Mouse (Mus musculus) intestine, postnatal 0 days (tissue): Measurements from ENCODE around the gene Lrch4. TPM values are rescaled to one million over a fixed set of nuclear protein-coding genes. Genes with fewer than 3 reads are reported as not detected.

Source experiments
- ATAC-seq: fragments of 200-750 bp; cut with Nextera tagmentation; 2 replicates; pipeline ENCODE4 v1.8.0; 2017; ENCODE audit warnings: mild to moderate bottlenecking, moderate TSS enrichment, moderate library complexity
- H3K27ac ChIP-seq: fragments of 300-500 bp; sonication (generic); 2 replicates; pipeline ENCODE4 v1.5.1; 2014; ENCODE audit warnings: mild to moderate bottlenecking, low read depth, low read length, moderate library complexity
- H3K27me3 ChIP-seq: fragments of 300-500 bp; sonication (generic); replicated peaks from 2 replicates; pipeline ENCODE4 v1.6.1; 2014; ENCODE audit warnings: low read length, mixed read lengths; ENCODE audit not compliant: control insufficient read depth, insufficient read depth
- H3K36me3 ChIP-seq: fragments of 300-500 bp; sonication (generic); 2 replicates; pipeline ENCODE4 v1.6.1; 2014; ENCODE audit warnings: mild to moderate bottlenecking, moderate library complexity; ENCODE audit not compliant: control insufficient read depth, insufficient read depth
- H3K4me1 ChIP-seq: fragments of 300-500 bp; sonication (generic); replicated peaks from 2 replicates; pipeline ENCODE4 v1.6.1; 2014; ENCODE audit warnings: antibody characterized with exemption, low read length, mixed read lengths; ENCODE audit not compliant: control insufficient read depth, insufficient read depth
- H3K4me2 ChIP-seq: fragments of 300-500 bp; sonication (generic); replicated peaks from 2 replicates; pipeline ENCODE4 v1.6.1; 2014; ENCODE audit warnings: low read depth, mild to moderate bottlenecking, moderate library complexity
- H3K4me3 ChIP-seq: fragments of 300-500 bp; sonication (generic); 2 replicates; pipeline ENCODE4 v1.5.1; 2014; ENCODE audit warnings: low read depth, low read length
- H3K9ac ChIP-seq: fragments of 300-500 bp; sonication (generic); 2 replicates; pipeline ENCODE4 v1.6.1; 2014; ENCODE audit warnings: mild to moderate bottlenecking, low read depth, low read length
- H3K9me3 ChIP-seq: fragments of 300-500 bp; sonication (generic); 2 replicates; pipeline ENCODE4 v1.6.1; 2016; ENCODE audit warnings: mixed run types; ENCODE audit not compliant: control insufficient read depth
- CTCF ChIP-seq: sonication (generic); IDR thresholded peaks from 2 replicates; pipeline ENCODE4 v1.5.1; 2016; ENCODE audit warnings: low read depth, mild to moderate bottlenecking, control low read depth, antibody characterized with exemption, moderate library complexity
- WGBS: fragments of 180-500 bp; shearing (Covaris S2); extraction: QIAGEN DNeasy Blood & Tissue Kit; methylation state at CpG from one replicate; pipeline ENCODE4 v1.1.7; 2014; 5-methylcytosine and 5-hydroxymethylcytosine counted together
- polyA plus RNA-seq: library from polyadenylated mRNA; unstranded; fragments of >200 nt; fragmentation: Nextera tagmentation; extraction: Ambion mirVana; gene quantifications from 2 replicates; pipeline ENCODE4 v1.2.1, GENCODE M21; 2015

Gene Lrch4
- polyA plus RNA-seq, 1 experiment from 2014 or later = 31.5 TPM

- 47% methylated on average over 4 of the region's 4 CpGs for WGBS
- no peak for TF ChIP-seq CTCF
- Histone ChIP-seq H3K27me3 (no peaks in the 10 kb centered on the region), H3K9ac (0 out of 2 replicates have a peak overlapping the region, but pooled peaks have one; percentile 65), H3K4me2 (peak overlapping the region; percentile 72), H3K36me3 (peaks cover 24% of the 10 kb centered on the region), H3K9me3 (no peaks in the 10 kb centered on the region), H3K27ac (peak overlapping the region; percentile 93), H3K4me3 (no peak overlapping the region; the same call in 1 of the 2 replicates), H3K4me1 (peaks cover 15% of the 10 kb centered on the region)
- no peak for ATAC-seq
Measured at GRCm38 (mm10) chr5:137631591-137631990, 2.7 kb downstream of the Lrch4 start.

GRCm38 (mm10) chr5:137633397-137634084 lies 4.6 kb downstream of the Lrch4 start:
- Histone ChIP-seq H3K27me3 (no peaks in the 10 kb centered on the region), H3K27ac (peak overlapping the region; percentile 73), H3K4me2 (no peak overlapping the region), H3K9me3 (no peaks in the 10 kb centered on the region), H3K4me3 (no peak overlapping the region), H3K9ac (no peak overlapping the region), H3K36me3 (peaks cover 43% of the 10 kb centered on the region), H3K4me1 (peaks cover 15% of the 10 kb centered on the region)
- no peak for TF ChIP-seq CTCF
- ATAC-seq = no peak
- 68% methylated on average over 12 of the region's 12 CpGs for WGBS

- TF ChIP-seq CTCF = no peak
- H3K36me3 ChIP-seq = peaks cover 77% of the 10 kb centered on the region
Measured at GRCm38 (mm10) chr5:137639472-137639871, 10.6 kb downstream of the Lrch4 start.

GRCm38 (mm10) chr5:137641054-137641453 lies 12.1 kb downstream of the Lrch4 start, which contains the start of gene Sap25:
Sap25 (plus strand) TSS chr5:137641334.
- TF ChIP-seq CTCF = peak; percentile 67
- H3K36me3 ChIP-seq = peaks cover 68% of the 10 kb centered on the region

More at GRCm38 (mm10) chr5:137639472-137639871, 10.6 kb downstream of the Lrch4 start:
- no peaks in the 10 kb centered on the region for H3K9me3 ChIP-seq
- H3K27ac ChIP-seq = no peak overlapping the region
- no peak overlapping the region for H3K4me2 ChIP-seq
- no peaks in the 10 kb centered on the region for H3K4me1 ChIP-seq
- peaks cover 9% of the 10 kb centered on the region for H3K27me3 ChIP-seq
- H3K4me3 ChIP-seq = no peak overlapping the region
- no peak for ATAC-seq
- H3K9ac ChIP-seq = no peak overlapping the region
- 74% methylated on average over 7 of the region's 7 CpGs for WGBS

GRCm38 (mm10) chr5:137642886-137643285 lies 14.0 kb downstream of the Lrch4 start:
- Histone ChIP-seq H3K4me2 (no peak overlapping the region), H3K4me3 (no peak overlapping the region), H3K36me3 (peaks cover 50% of the 10 kb centered on the region), H3K4me1 (no peaks in the 10 kb centered on the region), H3K27me3 (peaks cover 23% of the 10 kb centered on the region), H3K9ac (no peak overlapping the region), H3K27ac (no peak overlapping the region), H3K9me3 (no peaks in the 10 kb centered on the region)
- TF ChIP-seq CTCF = no peak
- WGBS = 46% methylated on average over 4 of the region's 4 CpGs
- no peak for ATAC-seq

More at GRCm38 (mm10) chr5:137641054-137641453, 12.1 kb downstream of the Lrch4 start, which contains the start of gene Sap25:
- Histone ChIP-seq H3K4me1 (no peaks in the 10 kb centered on the region), H3K27me3 (peaks cover 23% of the 10 kb centered on the region), H3K27ac (no peak within 1 kb of the TSS), H3K9ac (no peak within 1 kb of the TSS), H3K4me2 (no peak within 1 kb of the TSS), H3K4me3 (no peak within 1 kb of the TSS), H3K9me3 (no peaks in the 10 kb centered on the region)
- WGBS = 88% methylated on average over 19 of the region's 19 CpGs
- no peak for ATAC-seq

GRCm38 (mm10) chr5:137644484-137644883 lies 15.6 kb downstream of the Lrch4 start:
- Histone ChIP-seq H3K9ac (no peak overlapping the region), H3K27me3 (peaks cover 23% of the 10 kb centered on the region), H3K27ac (no peak overlapping the region), H3K4me2 (no peak overlapping the region), H3K4me3 (no peak overlapping the region), H3K36me3 (peaks cover 34% of the 10 kb centered on the region), H3K4me1 (no peaks in the 10 kb centered on the region), H3K9me3 (no peaks in the 10 kb centered on the region)
- ATAC-seq = no peak
- 53% methylated on average over 19 of the region's 19 CpGs for WGBS
- no peak for TF ChIP-seq CTCF
